Mouse (Mus musculus) liver, embryonic 16.5 days (tissue): ENCODE measurements around the gene G6pc2. TPM values are rescaled to one million over a fixed set of nuclear protein-coding genes. Genes with fewer than 3 reads are reported as not detected.

Experiments used
- ATAC-seq: fragments of 200-750 bp; cut with Nextera tagmentation; 2 replicates; pipeline ENCODE4 v1.8.0; 2017; ENCODE audit warnings: low read depth, mild to moderate bottlenecking, moderate number of reproducible peaks, moderate library complexity
- H3K27ac ChIP-seq: fragments of 300-500 bp; sonication (generic); 2 replicates; pipeline ENCODE4 v1.5.1; 2014; ENCODE audit warnings: mild to moderate bottlenecking, low read length
- H3K27me3 ChIP-seq: fragments of 300-500 bp; sonication (generic); 2 replicates; pipeline ENCODE4 v1.6.1; 2014; ENCODE audit warnings: low read depth, low read length, mixed read lengths; ENCODE audit not compliant: control insufficient read depth, insufficient read depth
- H3K36me3 ChIP-seq: fragments of 300-500 bp; sonication (generic); 2 replicates; pipeline ENCODE4 v1.6.1; 2014; ENCODE audit warnings: mild to moderate bottlenecking; ENCODE audit not compliant: control insufficient read depth, insufficient read depth
- H3K4me1 ChIP-seq: fragments of 300-500 bp; sonication (generic); 2 replicates; pipeline ENCODE4 v1.6.1; 2014; ENCODE audit warnings: low read depth, low read length, mixed read lengths; ENCODE audit not compliant: control insufficient read depth
- H3K4me2 ChIP-seq: fragments of 300-500 bp; sonication (generic); 2 replicates; pipeline ENCODE4 v1.6.1; 2014; ENCODE audit warnings: low read depth, low read length, mixed read lengths
- H3K4me3 ChIP-seq: fragments of 300-500 bp; sonication (generic); 2 replicates; pipeline ENCODE4 v1.5.1; 2014; ENCODE audit warnings: low read depth, mild to moderate bottlenecking, low read length
- H3K9ac ChIP-seq: fragments of 300-500 bp; sonication (generic); 2 replicates; pipeline ENCODE4 v1.6.1; 2014; ENCODE audit warnings: low read depth, low read length
- H3K9me3 ChIP-seq: fragments of 300-500 bp; sonication (generic); replicated peaks from 2 replicates; pipeline ENCODE4 v1.6.1; 2016; ENCODE audit warnings: low read length; ENCODE audit not compliant: control insufficient read depth
- WGBS: fragments of 180-500 bp; shearing (Covaris S2); extraction: QIAGEN DNeasy Blood & Tissue Kit; methylation state at CpG from one replicate; pipeline ENCODE4 v1.1.7; 2014; ENCODE audit not compliant: insufficient replicate concordance; 5-methylcytosine and 5-hydroxymethylcytosine counted together
- polyA plus RNA-seq: library from polyadenylated mRNA; unstranded; fragments of >200 nt; fragmentation: Nextera tagmentation; extraction: Ambion mirVana; gene quantifications from 2 replicates; pipeline ENCODE4 v1.2.1, GENCODE M21; 2015

G6pc2 gene
- polyA plus RNA-seq, 1 experiment from 2014 or later, result not detected

- H3K4me1 ChIP-seq, result no peaks in the 10 kb centered on the region
- no peak for ATAC-seq
- H3K9me3 ChIP-seq, result no peaks in the 10 kb centered on the region
- H3K9ac ChIP-seq, result no peak overlapping the region
- no peak overlapping the region for H3K27ac ChIP-seq
- no peaks in the 10 kb centered on the region for H3K36me3 ChIP-seq
- H3K4me3 ChIP-seq, result no peak overlapping the region
- no peaks in the 10 kb centered on the region for H3K27me3 ChIP-seq
- H3K4me2 ChIP-seq, result no peak overlapping the region
Observed at GRCm38 (mm10) chr2:69264069-69264618, 53.3 kb downstream of the G6pc2 start.

GRCm38 (mm10) chr2:69275875-69276274, 65.0 kb downstream of the G6pc2 start:
- no peak for ATAC-seq
- no peaks in the 10 kb centered on the region; the same call in 1 of the 2 replicates for H3K36me3 ChIP-seq
- H3K4me1 ChIP-seq, result no peaks in the 10 kb centered on the region
- no peak overlapping the region for H3K9ac ChIP-seq
- WGBS, result 5% methylated on average over 1 of the region's 1 CpGs
- no peaks in the 10 kb centered on the region for H3K9me3 ChIP-seq
- no peak overlapping the region for H3K4me2 ChIP-seq
- H3K27ac ChIP-seq, result no peak overlapping the region
- no peaks in the 10 kb centered on the region for H3K27me3 ChIP-seq
- no peak overlapping the region for H3K4me3 ChIP-seq

Other genes starting within 250 kb of the G6pc2 start
- gene Nostrin, start 75.3 kb upstream of the G6pc2 start, polyA plus RNA-seq, result 7.0 and 7.2 TPM in 2 replicates
- gene Spc25, start 4.9 kb upstream of the G6pc2 start, polyA plus RNA-seq, result 119 and 126 TPM in 2 replicates
- 18.7 and 20.9 TPM in 2 replicates for gene Abcb11, start 131.5 kb downstream of the G6pc2 start, polyA plus RNA-seq
- gene Dhrs9, start 169.4 kb downstream of the G6pc2 start, polyA plus RNA-seq, result 0.14 and 0.22 TPM in 2 replicates